Mouse (Mus musculus) A20 (cell line): ENCODE measurements around the gene Hip1.
A peak's percentile ranks its signal among the peaks of the same experiment; 100 is the strongest.

Source experiments
- DNase-seq: peaks from one replicate; pipeline ENCODE4 v3.0.0-alpha.2; 2011; ENCODE audit warnings: low read depth, low spot score

Gene Hip1

GRCm38 (mm10) chr5:135369787-135370654 lies 174.9 kb downstream of the Hip1 start, which contains the start of gene Nsun5:
Gene Nsun5, plus strand, starts transcription at chr5:135369953.
- DNase-seq: peak; percentile 97

GRCm38 (mm10) chr5:135369196-135369595 lies 175.7 kb downstream of the Hip1 start:
- peak; percentile 69 for DNase-seq

- DNase-seq: peak; percentile 13
Measured at GRCm38 (mm10) chr5:135368312-135368711, 176.6 kb downstream of the Hip1 start.

- peak; percentile 34 for DNase-seq
Measured at GRCm38 (mm10) chr5:135367841-135368240, 177.1 kb downstream of the Hip1 start.

GRCm38 (mm10) chr5:135363540-135363939 lies 181.4 kb downstream of the Hip1 start:
- DNase-seq: no peak

- no peak for DNase-seq
Measured at GRCm38 (mm10) chr5:135362572-135362971, 182.3 kb downstream of the Hip1 start.

GRCm38 (mm10) chr5:135359772-135360171 lies 185.1 kb downstream of the Hip1 start:
- no peak for DNase-seq

GRCm38 (mm10) chr5:135357556-135357955 lies 187.4 kb downstream of the Hip1 start:
- DNase-seq: no peak
